Mouse (Mus musculus) intestine, embryonic 16.5 days (tissue): ENCODE data around the gene Duox1. TPM values are rescaled to one million over a fixed set of nuclear protein-coding genes. Genes with fewer than 3 reads are reported as not detected.

Experiments used
- ATAC-seq: fragments of 200-750 bp; cut with Nextera tagmentation; 2 replicates; pipeline ENCODE4 v1.8.0; 2017; ENCODE audit warnings: moderate TSS enrichment, moderate library complexity
- H3K27ac ChIP-seq: fragments of 300-500 bp; sonication (generic); 2 replicates; pipeline ENCODE4 v1.5.1; 2014; ENCODE audit warnings: mild to moderate bottlenecking, low read length
- H3K27me3 ChIP-seq: fragments of 300-500 bp; sonication (generic); replicated peaks from 2 replicates; pipeline ENCODE4 v1.6.1; 2014; ENCODE audit warnings: low read length, control low read depth, mixed read lengths; ENCODE audit not compliant: control insufficient read depth, insufficient read depth
- H3K36me3 ChIP-seq: fragments of 300-500 bp; sonication (generic); 2 replicates; pipeline ENCODE4 v1.6.1; 2014; ENCODE audit warnings: low read length, control low read depth; ENCODE audit not compliant: control insufficient read depth, insufficient read depth
- H3K4me1 ChIP-seq: fragments of 300-500 bp; sonication (generic); 2 replicates; pipeline ENCODE4 v1.6.1; 2014; ENCODE audit warnings: low read length, control low read depth, mixed read lengths; ENCODE audit not compliant: control insufficient read depth, insufficient read depth
- H3K4me2 ChIP-seq: fragments of 300-500 bp; sonication (generic); 2 replicates; pipeline ENCODE4 v1.6.1; 2014; ENCODE audit warnings: low read depth, low read length, control low read depth
- H3K4me3 ChIP-seq: fragments of 300-500 bp; sonication (generic); 2 replicates; pipeline ENCODE4 v1.5.1; 2014; ENCODE audit warnings: mild to moderate bottlenecking, low read length
- H3K9ac ChIP-seq: fragments of 300-500 bp; sonication (generic); 2 replicates; pipeline ENCODE4 v1.6.1; 2014; ENCODE audit warnings: low read depth, low read length
- H3K9me3 ChIP-seq: fragments of 300-500 bp; sonication (generic); 2 replicates; pipeline ENCODE4 v1.6.1; 2016; ENCODE audit warnings: low read length, control low read depth; ENCODE audit not compliant: control insufficient read depth
- WGBS: fragments of 180-500 bp; shearing (Covaris S2); extraction: QIAGEN DNeasy Blood & Tissue Kit; methylation state at CpG from one replicate; pipeline ENCODE4 v1.1.7; 2014; 5-methylcytosine and 5-hydroxymethylcytosine counted together
- polyA plus RNA-seq: library from polyadenylated mRNA; unstranded; fragments of >200 nt; fragmentation: Nextera tagmentation; extraction: Ambion mirVana; gene quantifications from 2 replicates; pipeline ENCODE4 v1.2.1, GENCODE M21; 2015

Gene Duox1
- polyA plus RNA-seq, 1 experiment from 2014 or later, result 0.06 TPM

- Histone ChIP-seq H3K4me3 (peak overlapping the region; percentile 70), H3K9ac (peak overlapping the region; percentile 86), H3K36me3 (no peaks in the 10 kb centered on the region), H3K27me3 (no peaks in the 10 kb centered on the region), H3K9me3 (no peaks in the 10 kb centered on the region), H3K27ac (peak overlapping the region; percentile 98), H3K4me1 (peaks cover 11% of the 10 kb centered on the region), H3K4me2 (peak overlapping the region; percentile 83)
- 12% methylated on average over 14 of the region's 14 CpGs for WGBS
- peak; percentile 58 for ATAC-seq
These were observed 33.8 kb downstream of the Duox1 start for GRCm38 (mm10) chr2:122349136-122349785.

DNA sequence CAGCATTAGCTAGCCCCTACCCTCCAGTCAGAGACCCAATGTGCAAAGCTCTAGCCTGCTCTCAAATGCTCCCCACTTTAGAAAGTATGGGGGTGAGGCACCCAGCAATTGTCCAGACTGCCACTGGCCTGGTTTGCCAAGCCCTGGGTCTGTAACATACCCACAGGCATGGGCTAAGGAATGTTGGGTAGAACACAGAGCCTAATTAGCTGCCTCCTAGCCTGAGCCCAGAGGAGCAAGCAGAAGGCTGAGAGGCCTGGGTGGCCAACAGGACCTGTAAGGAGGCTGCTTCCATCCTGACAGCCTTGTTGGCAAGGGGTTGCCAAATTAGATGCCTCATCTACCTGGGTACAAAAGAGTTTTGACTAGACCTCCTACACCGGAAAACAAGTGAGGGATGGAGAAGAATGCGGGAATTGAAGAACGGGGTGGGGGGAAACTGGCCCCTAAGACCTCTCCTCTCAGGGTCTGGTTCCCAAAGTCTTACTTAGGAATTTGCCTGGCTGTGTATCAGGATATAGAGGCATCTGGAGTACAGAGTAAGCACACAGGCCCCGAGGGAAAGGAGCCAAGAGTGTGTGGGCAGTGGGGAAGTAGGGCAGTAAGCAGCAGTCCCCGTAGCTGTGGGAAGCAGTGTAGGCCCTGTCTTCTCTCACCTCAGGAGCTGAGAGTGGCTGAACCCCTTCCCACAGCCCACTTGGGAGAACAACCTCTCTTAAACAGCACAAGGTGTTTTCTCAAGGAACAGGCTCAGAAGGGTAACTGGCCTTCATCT, 35.9 kb downstream of the Duox1 start:
- Histone ChIP-seq H3K4me1 (peaks cover 11% of the 10 kb centered on the region), H3K9me3 (no peaks in the 10 kb centered on the region), H3K9ac (peak overlapping the region; percentile 7; the same call in 1 of the 2 replicates), H3K4me3 (no peak overlapping the region), H3K27me3 (no peaks in the 10 kb centered on the region), H3K36me3 (no peaks in the 10 kb centered on the region), H3K27ac (peak overlapping the region; percentile 46), H3K4me2 (no peak overlapping the region)
- no peak for ATAC-seq
- 73% methylated on average over 5 of the region's 5 CpGs for WGBS

DNA sequence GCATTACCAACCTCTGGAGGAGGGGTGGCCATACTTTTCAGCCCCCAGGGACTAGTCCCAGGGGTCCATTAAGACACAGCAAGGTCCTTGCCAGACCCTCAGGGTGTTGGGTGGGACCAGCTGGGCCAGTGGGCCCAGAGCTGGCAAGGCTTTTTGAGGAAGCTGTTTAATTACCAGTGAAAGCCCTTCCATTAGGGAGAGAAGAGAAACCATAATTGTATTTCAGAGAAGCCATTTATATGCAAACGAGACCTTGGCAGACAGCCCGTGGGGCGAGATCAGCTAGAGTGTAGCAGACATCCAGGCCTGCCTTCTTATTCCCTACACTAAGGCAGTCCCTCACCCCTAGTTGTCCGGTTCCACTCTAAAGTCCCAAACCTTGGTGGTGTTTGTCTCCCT, 36.5 kb downstream of the Duox1 start:
- Histone ChIP-seq H3K27ac (peak overlapping the region; percentile 46), H3K36me3 (no peaks in the 10 kb centered on the region), H3K27me3 (no peaks in the 10 kb centered on the region), H3K4me2 (no peak overlapping the region), H3K9me3 (no peaks in the 10 kb centered on the region), H3K4me3 (no peak overlapping the region), H3K9ac (peak overlapping the region; percentile 7; the same call in 1 of the 2 replicates), H3K4me1 (peaks cover 11% of the 10 kb centered on the region)
- ATAC-seq, result no peak
- 58% methylated on average over 4 of the region's 4 CpGs for WGBS

DNA sequence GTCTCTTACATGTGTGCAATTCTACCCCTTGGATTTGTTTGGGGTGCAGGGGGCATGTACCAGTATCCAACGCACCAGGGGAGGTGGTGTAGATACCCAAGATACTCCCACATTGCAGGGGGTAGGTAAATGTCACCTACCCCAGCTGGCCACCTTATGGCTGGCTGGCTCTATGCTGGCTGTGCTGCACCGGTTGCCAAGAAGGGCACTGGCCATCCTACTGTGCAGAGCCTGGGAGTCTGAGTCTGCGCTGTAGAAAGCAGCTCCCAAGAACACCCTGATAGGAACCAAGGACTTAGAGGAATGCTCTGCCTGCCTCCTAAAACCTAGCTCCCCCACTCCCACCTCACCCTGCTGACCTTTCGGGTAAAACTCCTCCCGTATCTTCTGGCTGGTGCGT, 37.5 kb downstream of the Duox1 start:
- no peaks in the 10 kb centered on the region for H3K9me3 ChIP-seq
- peaks cover 8% of the 10 kb centered on the region for H3K4me1 ChIP-seq
- no peak for ATAC-seq
- H3K4me3 ChIP-seq, result no peak overlapping the region
- no peaks in the 10 kb centered on the region for H3K36me3 ChIP-seq
- no peak overlapping the region for H3K9ac ChIP-seq
- no peaks in the 10 kb centered on the region for H3K27me3 ChIP-seq
- no peak overlapping the region for H3K27ac ChIP-seq
- 76% methylated on average over 6 of the region's 6 CpGs for WGBS
- no peak overlapping the region for H3K4me2 ChIP-seq

- ATAC-seq, result no peak
- Histone ChIP-seq H3K9me3 (no peaks in the 10 kb centered on the region), H3K4me1 (peaks cover 6% of the 10 kb centered on the region), H3K9ac (no peak overlapping the region), H3K27me3 (no peaks in the 10 kb centered on the region), H3K27ac (no peak overlapping the region), H3K4me2 (no peak overlapping the region), H3K36me3 (no peaks in the 10 kb centered on the region), H3K4me3 (no peak overlapping the region)
- WGBS, result 84% methylated on average over 8 of the region's 8 CpGs
These were observed 38.3 kb downstream of the Duox1 start for GRCm38 (mm10) chr2:122353765-122354164.

- Histone ChIP-seq H3K36me3 (no peaks in the 10 kb centered on the region), H3K9ac (no peak overlapping the region), H3K9me3 (no peaks in the 10 kb centered on the region), H3K4me1 (peaks cover 2% of the 10 kb centered on the region), H3K27me3 (no peaks in the 10 kb centered on the region), H3K4me2 (no peak overlapping the region), H3K4me3 (no peak overlapping the region), H3K27ac (no peak overlapping the region)
- no peak for ATAC-seq
- WGBS, result 65% methylated on average over 12 of the region's 12 CpGs
These were observed 38.9 kb downstream of the Duox1 start for GRCm38 (mm10) chr2:122354191-122354929.

DNA sequence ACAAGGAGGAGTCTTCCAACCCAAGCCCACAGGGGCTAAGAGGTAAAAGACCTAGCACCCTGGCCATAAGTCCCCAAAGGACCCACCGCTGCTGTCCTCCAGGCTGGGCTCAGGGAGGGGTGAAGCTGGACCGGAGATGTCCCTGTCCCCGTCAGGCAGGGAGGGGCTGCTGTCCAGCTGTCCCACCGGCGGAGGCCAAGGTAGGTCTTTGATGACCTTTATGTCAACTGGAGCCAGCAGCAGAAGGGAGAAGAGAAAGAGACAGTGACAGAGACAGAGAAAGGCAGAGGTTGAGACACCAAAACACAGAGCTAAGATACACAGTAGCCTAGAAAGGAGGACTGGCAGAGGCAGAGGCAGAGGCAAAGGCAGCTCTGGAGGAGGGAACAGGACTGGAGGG, 39.9 kb downstream of the Duox1 start:
- H3K27me3 ChIP-seq, result no peaks in the 10 kb centered on the region
- no peaks in the 10 kb centered on the region for H3K9me3 ChIP-seq
- H3K36me3 ChIP-seq, result no peaks in the 10 kb centered on the region
- no peak overlapping the region for H3K4me2 ChIP-seq
- no peak for ATAC-seq
- H3K4me3 ChIP-seq, result no peak overlapping the region
- no peaks in the 10 kb centered on the region; the same call in 1 of the 2 replicates for H3K4me1 ChIP-seq
- H3K27ac ChIP-seq, result no peak overlapping the region
- WGBS, result 87% methylated on average over 5 of the region's 5 CpGs
- H3K9ac ChIP-seq, result no peak overlapping the region

DNA sequence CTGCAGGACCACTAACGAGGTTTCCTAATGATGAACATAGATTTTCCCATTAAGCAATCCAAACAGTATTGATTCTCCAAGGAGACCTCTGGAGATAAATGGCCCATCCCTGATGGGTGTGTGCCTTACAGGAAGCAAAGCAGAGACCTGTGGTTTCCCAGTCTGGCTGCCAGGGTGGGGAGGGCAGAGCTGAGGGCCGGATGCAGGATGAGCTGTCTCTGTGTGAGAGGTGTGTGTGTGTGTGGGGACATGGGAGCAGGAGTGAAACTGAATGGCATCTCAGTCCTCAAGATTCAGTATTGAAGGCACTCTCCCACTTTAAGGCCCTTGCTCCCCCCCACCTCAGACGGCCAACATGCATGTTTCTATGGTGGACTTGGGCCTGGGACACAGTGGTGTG, 40.7 kb downstream of the Duox1 start:
- Histone ChIP-seq H3K9me3 (no peaks in the 10 kb centered on the region), H3K4me2 (no peak overlapping the region), H3K36me3 (no peaks in the 10 kb centered on the region), H3K4me1 (peaks cover 3% of the 10 kb centered on the region; the same call in 1 of the 2 replicates), H3K27me3 (no peaks in the 10 kb centered on the region), H3K27ac (no peak overlapping the region), H3K4me3 (no peak overlapping the region), H3K9ac (no peak overlapping the region)
- no peak for ATAC-seq
- WGBS, result 64% methylated on average over 3 of the region's 3 CpGs

DNA sequence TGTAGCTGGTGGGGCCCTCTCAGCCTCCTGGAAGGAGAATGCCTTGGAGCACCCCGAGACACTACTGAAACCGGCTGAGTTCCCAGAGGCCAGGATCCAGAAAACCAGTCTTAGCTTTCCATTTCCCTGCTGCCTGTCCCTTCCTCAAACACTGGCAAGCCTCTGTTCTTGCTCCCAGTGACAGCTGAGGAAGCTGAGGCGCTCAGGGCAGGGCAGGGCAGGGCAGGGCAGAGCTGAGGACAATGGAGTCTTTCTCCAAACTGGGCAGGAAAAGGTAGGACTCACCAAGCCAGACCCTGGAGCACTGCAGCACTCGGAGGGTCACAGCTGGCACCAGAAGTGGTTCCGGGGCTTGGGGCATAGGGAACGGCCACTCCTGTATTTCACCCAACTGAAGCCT, 44.8 kb downstream of the Duox1 start:
- Histone ChIP-seq H3K4me1 (peaks cover 12% of the 10 kb centered on the region; the same call in 1 of the 2 replicates), H3K27me3 (no peaks in the 10 kb centered on the region), H3K4me2 (no peak overlapping the region), H3K9me3 (no peaks in the 10 kb centered on the region), H3K4me3 (no peak overlapping the region), H3K9ac (no peak overlapping the region), H3K36me3 (no peaks in the 10 kb centered on the region), H3K27ac (0 out of 2 replicates have a peak overlapping the region, but pooled peaks have one; percentile 10)
- WGBS, result 70% methylated on average over 6 of the region's 6 CpGs
- peak; percentile 77 for ATAC-seq
